Mouse (Mus musculus) T-helper 1 cell (primary cell): ENCODE data around the gene Moap1.

Experiments
- in situ Hi-C: fragments of 300-600 bp; cut with MboI, MseI; formaldehyde crosslinking; loops from one replicate; pipeline ENCODE4 v1.15.1; 2025; ENCODE audit warnings: high pct_unique_total_duplicates

Moap1 gene

GRCm38 (mm10) chr12:102742056-102742455 is 1.4 kb downstream of the Moap1 start:
- in situ Hi-C loops: loop anchor here (5.0 kb wide), 1 partner anchor 140 kb away; no protein-coding TSS in a partner anchor

- in situ Hi-C loops: loop anchor here (5.0 kb wide), 1 partner anchor 142 kb away; no protein-coding TSS in a partner anchor
Measured at GRCm38 (mm10) chr12:102740285-102740684, 3.2 kb downstream of the Moap1 start.

- in situ Hi-C loops: no loop called here
Measured at GRCm38 (mm10) chr12:102739096-102739495, 4.4 kb downstream of the Moap1 start.

GRCm38 (mm10) chr12:102733381-102733780 is 10.1 kb downstream of the Moap1 start:
- in situ Hi-C loops: no loop called here

- in situ Hi-C loops: no loop called here
Measured at GRCm38 (mm10) chr12:102730798-102731619, 12.5 kb downstream of the Moap1 start.

- in situ Hi-C loops: loop anchor here (5.0 kb wide), 1 partner anchor 148 kb away; no protein-coding TSS in a partner anchor
Measured at GRCm38 (mm10) chr12:102729855-102730797, 13.3 kb downstream of the Moap1 start.

- in situ Hi-C loops: loop anchor here (5.0 kb wide), 1 partner anchor 143 kb away; no protein-coding TSS in a partner anchor
Measured at GRCm38 (mm10) chr12:102725761-102726175, 17.7 kb downstream of the Moap1 start.

GRCm38 (mm10) chr12:102725146-102725545 is 18.3 kb downstream of the Moap1 start:
- in situ Hi-C loops: loop anchor here (5.0 kb wide), 1 partner anchor 143 kb away; no protein-coding TSS in a partner anchor

- in situ Hi-C loops: no loop called here
Measured at GRCm38 (mm10) chr12:102723861-102724260, 19.6 kb downstream of the Moap1 start.

- in situ Hi-C loops: no loop called here
Measured at GRCm38 (mm10) chr12:102722966-102723365, 20.5 kb downstream of the Moap1 start.

GRCm38 (mm10) chr12:102722451-102722850 is 21.0 kb downstream of the Moap1 start:
- in situ Hi-C loops: no loop called here

- in situ Hi-C loops: no loop called here
Measured at GRCm38 (mm10) chr12:102719552-102720315, 23.7 kb downstream of the Moap1 start.

- in situ Hi-C loops: no loop called here
Measured at GRCm38 (mm10) chr12:102714654-102715395, 28.6 kb downstream of the Moap1 start.

GRCm38 (mm10) chr12:102714116-102714515 is 29.3 kb downstream of the Moap1 start:
- in situ Hi-C loops: no loop called here

- in situ Hi-C loops: no loop called here
Measured at GRCm38 (mm10) chr12:102713153-102713865, 30.2 kb downstream of the Moap1 start.

- in situ Hi-C loops: no loop called here
Measured at GRCm38 (mm10) chr12:102710851-102711375, 32.5 kb downstream of the Moap1 start.

- in situ Hi-C loops: no loop called here
Measured at GRCm38 (mm10) chr12:102709896-102710295, 33.6 kb downstream of the Moap1 start.

GRCm38 (mm10) chr12:102708220-102708619 is 35.2 kb downstream of the Moap1 start:
- in situ Hi-C loops: no loop called here

GRCm38 (mm10) chr12:102706833-102707463 is 36.5 kb downstream of the Moap1 start:
- in situ Hi-C loops: no loop called here
